Mouse (Mus musculus) ES-E14 (cell line): ENCODE measurements around the gene Tmed1.

Source experiments
- CHD2 ChIP-seq: IDR thresholded peaks from 2 replicates; pipeline ENCODE4 v1.6.1; 2014; ENCODE audit warnings: mild to moderate bottlenecking, low read depth, low read length, inconsistent platforms
- HCFC1 ChIP-seq: IDR thresholded peaks from 2 replicates; pipeline ENCODE4 v1.6.1; 2012; ENCODE audit warnings: low read length, inconsistent platforms, borderline replicate concordance; ENCODE audit not compliant: insufficient read depth
- ZC3H11A ChIP-seq: IDR thresholded peaks from 2 replicates; pipeline ENCODE4 v1.6.1; 2012; ENCODE audit warnings: low read depth, mild to moderate bottlenecking, inconsistent platforms, low read length, borderline replicate concordance
- ZNF384 ChIP-seq: IDR thresholded peaks from 2 replicates; pipeline ENCODE4 v1.6.1; 2012; ENCODE audit warnings: low read depth, low read length, inconsistent platforms

DNA sequence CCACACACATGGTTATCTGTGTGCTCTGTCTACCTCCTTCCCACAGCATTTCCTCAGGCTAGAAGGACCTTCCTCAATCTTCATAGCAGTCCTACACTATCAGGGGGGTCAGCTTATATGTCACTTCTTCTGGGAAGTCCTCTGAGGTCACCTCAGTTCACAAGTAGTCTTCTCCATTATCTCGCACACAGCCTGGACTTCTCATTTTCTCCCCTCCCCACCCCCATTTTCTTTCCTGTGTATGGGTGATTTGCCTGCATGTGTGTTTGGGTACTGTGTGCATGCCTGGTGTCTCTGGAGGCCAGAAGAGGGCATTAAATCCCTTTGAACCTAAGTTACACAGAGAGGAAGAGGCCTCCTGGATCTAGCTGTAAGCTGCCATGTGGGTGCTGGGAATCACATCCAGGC is 17.9 kb upstream of the Tmed1 start:
- no peak for TF ChIP-seq ZC3H11A
- TF ChIP-seq CHD2, result no peak
- no peak for TF ChIP-seq ZNF384
- no peak for TF ChIP-seq HCFC1
